Mouse (Mus musculus): ENCODE measurements around the gene Hist1h2af. TPM values are rescaled to one million over a fixed set of nuclear protein-coding genes. Genes with fewer than 3 reads are reported as not detected.
"Not testable (repeated sequence)": the region's sequence is repeated elsewhere in the genome, so short reads cannot be mapped to it uniquely, and the experiment has no call there.

Hist1h2af gene
- polyA plus RNA-seq, 1 experiment from 2014 or later = 2.3 TPM

- WGBS (ENCODE audit: insufficient replicate concordance) = under 1% methylated on average over 18 of the region's 18 CpGs
- H3K36me3 ChIP-seq (ENCODE audit: control insufficient read depth, insufficient read depth, low read length) = no peaks in the 10 kb centered on the region
- H3K9ac ChIP-seq (ENCODE audit: low read depth, low read length) = peak within 1 kb of the TSS; percentile 76
- ATAC-seq (replicated peaks; ENCODE audit: insufficient number of reproducible peaks, low FRiP score, low TSS enrichment) = peak; percentile 60
- H3K9me3 ChIP-seq (replicated peaks; ENCODE audit: control insufficient read depth, low read length) = no peaks in the 10 kb centered on the region
- peak within 1 kb of the TSS; percentile 84 for H3K27ac ChIP-seq (ENCODE audit: low read depth, low read length)
- H3K4me1 ChIP-seq (ENCODE audit: control insufficient read depth, insufficient read depth, low read length) = peaks cover 8% of the 10 kb centered on the region; the same call in 1 of the 2 replicates
- H3K4me2 ChIP-seq = peak within 1 kb of the TSS; percentile 68
- no peaks in the 10 kb centered on the region for H3K27me3 ChIP-seq (ENCODE audit: control insufficient read depth, insufficient read depth, low read length)
- H3K4me3 ChIP-seq (ENCODE audit: low read depth, low read length) = peak within 1 kb of the TSS; percentile 45
These were observed 41.7 kb downstream of the Hist1h2af start, which contains the start of gene Hist1h3d for GRCm38 (mm10) chr13:23575271-23575851. TSS of gene Hist1h3d (plus strand) at chr13:23575763.

- ATAC-seq (replicated peaks; ENCODE audit: insufficient number of reproducible peaks, low FRiP score, low TSS enrichment); H3K4me1 ChIP-seq (ENCODE audit: control insufficient read depth, insufficient read depth, low read length); H3K27me3 ChIP-seq (ENCODE audit: control insufficient read depth, insufficient read depth, low read length); H3K9me3 ChIP-seq (replicated peaks; ENCODE audit: control insufficient read depth, low read length); H3K36me3 ChIP-seq (ENCODE audit: control insufficient read depth, insufficient read depth, low read length): not testable (repeated sequence)
- H3K4me2 ChIP-seq = peak overlapping the region; percentile 68
- 0% methylated on average over 11 of the region's 40 CpGs for WGBS (ENCODE audit: insufficient replicate concordance)
- peak overlapping the region; percentile 76 for H3K9ac ChIP-seq (ENCODE audit: low read depth, low read length)
- H3K4me3 ChIP-seq (ENCODE audit: low read depth, low read length) = peak overlapping the region; percentile 45
- H3K27ac ChIP-seq (ENCODE audit: low read depth, low read length) = peak overlapping the region; percentile 84
These were observed 42.2 kb downstream of the Hist1h2af start for GRCm38 (mm10) chr13:23575864-23576313.

- Histone ChIP-seq H3K27ac (ENCODE audit: low read depth, low read length) (peak overlapping the region; percentile 84), H3K9ac (ENCODE audit: low read depth, low read length) (peak overlapping the region; percentile 76), H3K9me3 (replicated peaks; ENCODE audit: control insufficient read depth, low read length) (no peaks in the 10 kb centered on the region), H3K4me2 (peak overlapping the region; percentile 68), H3K4me3 (ENCODE audit: low read depth, low read length) (peak overlapping the region; percentile 45), H3K4me1 (ENCODE audit: control insufficient read depth, insufficient read depth, low read length) (peaks cover 8% of the 10 kb centered on the region; the same call in 1 of the 2 replicates), H3K36me3 (ENCODE audit: control insufficient read depth, insufficient read depth, low read length) (no peaks in the 10 kb centered on the region), H3K27me3 (ENCODE audit: control insufficient read depth, insufficient read depth, low read length) (no peaks in the 10 kb centered on the region)
- ATAC-seq (replicated peaks; ENCODE audit: insufficient number of reproducible peaks, low FRiP score, low TSS enrichment) = no peak
- 13% methylated on average over 7 of the region's 7 CpGs for WGBS (ENCODE audit: insufficient replicate concordance)
These were observed 42.7 kb downstream of the Hist1h2af start for GRCm38 (mm10) chr13:23576351-23576881.

GRCm38 (mm10) chr13:23576906-23577639 lies 43.4 kb downstream of the Hist1h2af start:
- peak overlapping the region; percentile 76 for H3K9ac ChIP-seq (ENCODE audit: low read depth, low read length)
- peak overlapping the region; percentile 68 for H3K4me2 ChIP-seq
- peak overlapping the region; percentile 84 for H3K27ac ChIP-seq (ENCODE audit: low read depth, low read length)
- peaks cover 11% of the 10 kb centered on the region; the same call in 1 of the 2 replicates for H3K4me1 ChIP-seq (ENCODE audit: control insufficient read depth, insufficient read depth, low read length)
- H3K9me3 ChIP-seq (replicated peaks; ENCODE audit: control insufficient read depth, low read length) = no peaks in the 10 kb centered on the region
- H3K36me3 ChIP-seq (ENCODE audit: control insufficient read depth, insufficient read depth, low read length) = no peaks in the 10 kb centered on the region
- peak overlapping the region; percentile 45 for H3K4me3 ChIP-seq (ENCODE audit: low read depth, low read length)
- 60% methylated on average over 6 of the region's 6 CpGs for WGBS (ENCODE audit: insufficient replicate concordance)
- no peaks in the 10 kb centered on the region for H3K27me3 ChIP-seq (ENCODE audit: control insufficient read depth, insufficient read depth, low read length)
- no peak for ATAC-seq (replicated peaks; ENCODE audit: insufficient number of reproducible peaks, low FRiP score, low TSS enrichment)

GRCm38 (mm10) chr13:23577835-23578234 lies 44.1 kb downstream of the Hist1h2af start:
- H3K36me3 ChIP-seq (ENCODE audit: control insufficient read depth, insufficient read depth, low read length) = no peaks in the 10 kb centered on the region
- WGBS (ENCODE audit: insufficient replicate concordance) = 95% methylated on average over 1 of the region's 1 CpGs
- H3K9me3 ChIP-seq (replicated peaks; ENCODE audit: control insufficient read depth, low read length) = no peaks in the 10 kb centered on the region
- ATAC-seq (replicated peaks; ENCODE audit: insufficient number of reproducible peaks, low FRiP score, low TSS enrichment) = no peak
- H3K9ac ChIP-seq (ENCODE audit: low read depth, low read length) = no peak overlapping the region
- H3K27ac ChIP-seq (ENCODE audit: low read depth, low read length) = no peak overlapping the region
- H3K4me2 ChIP-seq = no peak overlapping the region
- H3K4me1 ChIP-seq (ENCODE audit: control insufficient read depth, insufficient read depth, low read length) = peaks cover 14% of the 10 kb centered on the region; the same call in 1 of the 2 replicates
- H3K27me3 ChIP-seq (ENCODE audit: control insufficient read depth, insufficient read depth, low read length) = no peaks in the 10 kb centered on the region
- H3K4me3 ChIP-seq (ENCODE audit: low read depth, low read length) = no peak overlapping the region

GRCm38 (mm10) chr13:23581408-23582218 lies 47.9 kb downstream of the Hist1h2af start, which contains the start of gene Hist1h4d:
TSS of gene Hist1h4d (plus strand) at chr13:23581598.
- Histone ChIP-seq H3K4me1 (ENCODE audit: control insufficient read depth, insufficient read depth, low read length) (peaks cover 17% of the 10 kb centered on the region; the same call in 1 of the 2 replicates), H3K9me3 (replicated peaks; ENCODE audit: control insufficient read depth, low read length) (no peaks in the 10 kb centered on the region), H3K27me3 (ENCODE audit: control insufficient read depth, insufficient read depth, low read length) (no peaks in the 10 kb centered on the region), H3K9ac (ENCODE audit: low read depth, low read length) (peak within 1 kb of the TSS; percentile 84), H3K4me2 (peak within 1 kb of the TSS; percentile 85), H3K4me3 (ENCODE audit: low read depth, low read length) (peak within 1 kb of the TSS; percentile 49), H3K27ac (ENCODE audit: low read depth, low read length) (peak within 1 kb of the TSS; percentile 91), H3K36me3 (ENCODE audit: control insufficient read depth, insufficient read depth, low read length) (no peaks in the 10 kb centered on the region)
- peak; percentile 83 for ATAC-seq (replicated peaks; ENCODE audit: insufficient number of reproducible peaks, low FRiP score, low TSS enrichment)
- under 1% methylated on average over 43 of the region's 43 CpGs for WGBS (ENCODE audit: insufficient replicate concordance)

- Histone ChIP-seq H3K4me1 (ENCODE audit: control insufficient read depth, insufficient read depth, low read length) (peaks cover 18% of the 10 kb centered on the region; the same call in 1 of the 2 replicates), H3K36me3 (ENCODE audit: control insufficient read depth, insufficient read depth, low read length) (no peaks in the 10 kb centered on the region), H3K27me3 (ENCODE audit: control insufficient read depth, insufficient read depth, low read length) (no peaks in the 10 kb centered on the region), H3K9ac (ENCODE audit: low read depth, low read length) (peak overlapping the region; percentile 84), H3K9me3 (replicated peaks; ENCODE audit: control insufficient read depth, low read length) (no peaks in the 10 kb centered on the region), H3K4me3 (ENCODE audit: low read depth, low read length) (peak overlapping the region; percentile 49), H3K4me2 (peak overlapping the region; percentile 85), H3K27ac (ENCODE audit: low read depth, low read length) (peak overlapping the region; percentile 91)
- WGBS (ENCODE audit: insufficient replicate concordance) = 11% methylated on average over 6 of the region's 6 CpGs
- ATAC-seq (replicated peaks; ENCODE audit: insufficient number of reproducible peaks, low FRiP score, low TSS enrichment) = no peak
These were observed 48.7 kb downstream of the Hist1h2af start for GRCm38 (mm10) chr13:23582219-23583056.
